Mouse (Mus musculus): ENCODE results near the gene Gtpbp1. TPM values are rescaled to one million over a fixed set of nuclear protein-coding genes. Genes with fewer than 3 reads are reported as not detected.

Gtpbp1 gene
- polyA plus RNA-seq, 1 experiment: 42.7 TPM

GRCm38 (mm10) chr15:79733640-79734039 is 43.0 kb downstream of the Gtpbp1 start:
- H3K36me3 ChIP-seq (ENCODE audit: control insufficient read depth, insufficient read depth, low read length): no peaks in the 10 kb centered on the region; the same call in 1 of the 2 replicates
- H3K27me3 ChIP-seq (ENCODE audit: control insufficient read depth, insufficient read depth, low read length): no peaks in the 10 kb centered on the region
- peaks cover 2% of the 10 kb centered on the region for H3K4me1 ChIP-seq (ENCODE audit: control insufficient read depth, insufficient read depth, low read length)
- TF ChIP-seq POLR2A (IDR thresholded peaks at IDR 0.05; ENCODE audit: control insufficient read depth, low read depth, low read length): no peak
- no peak for TF ChIP-seq CTCF (IDR thresholded peaks at IDR 0.05; ENCODE audit: control insufficient read depth, insufficient read depth, insufficient replicate concordance, low read depth, low read length)
- H3K4me3 ChIP-seq (ENCODE audit: control insufficient read depth, low read depth, low read length): no peak overlapping the region
- no peak overlapping the region for H3K27ac ChIP-seq (ENCODE audit: control insufficient read depth, insufficient read depth, low read depth, low read length)

GRCm38 (mm10) chr15:79734311-79734710 is 43.7 kb downstream of the Gtpbp1 start:
- TF ChIP-seq POLR2A (IDR thresholded peaks at IDR 0.05; ENCODE audit: control insufficient read depth, low read depth, low read length) (no peak), CTCF (IDR thresholded peaks at IDR 0.05; ENCODE audit: control insufficient read depth, insufficient read depth, insufficient replicate concordance, low read depth, low read length) (no peak)
- Histone ChIP-seq H3K4me3 (ENCODE audit: control insufficient read depth, low read depth, low read length) (no peak overlapping the region), H3K36me3 (ENCODE audit: control insufficient read depth, insufficient read depth, low read length) (no peaks in the 10 kb centered on the region; the same call in 1 of the 2 replicates), H3K27ac (ENCODE audit: control insufficient read depth, insufficient read depth, low read depth, low read length) (0 out of 2 replicates have a peak overlapping the region, but pooled peaks have one; percentile 16), H3K27me3 (ENCODE audit: control insufficient read depth, insufficient read depth, low read length) (no peaks in the 10 kb centered on the region), H3K4me1 (ENCODE audit: control insufficient read depth, insufficient read depth, low read length) (peaks cover 2% of the 10 kb centered on the region)

- H3K36me3 ChIP-seq (ENCODE audit: control insufficient read depth, insufficient read depth, low read length): no peaks in the 10 kb centered on the region; the same call in 1 of the 2 replicates
- no peaks in the 10 kb centered on the region for H3K27me3 ChIP-seq (ENCODE audit: control insufficient read depth, insufficient read depth, low read length)
- H3K4me1 ChIP-seq (ENCODE audit: control insufficient read depth, insufficient read depth, low read length): peaks cover 20% of the 10 kb centered on the region
- H3K4me3 ChIP-seq (ENCODE audit: control insufficient read depth, low read depth, low read length): no peak overlapping the region
- TF ChIP-seq CTCF (IDR thresholded peaks at IDR 0.05; ENCODE audit: control insufficient read depth, insufficient read depth, insufficient replicate concordance, low read depth, low read length) (no peak), POLR2A (IDR thresholded peaks at IDR 0.05; ENCODE audit: control insufficient read depth, low read depth, low read length) (no peak)
- no peak overlapping the region for H3K27ac ChIP-seq (ENCODE audit: control insufficient read depth, insufficient read depth, low read depth, low read length)
These were observed 50.1 kb downstream of the Gtpbp1 start for GRCm38 (mm10) chr15:79740739-79741138.

GRCm38 (mm10) chr15:79741173-79741858 is 50.7 kb downstream of the Gtpbp1 start:
- TF ChIP-seq CTCF (IDR thresholded peaks at IDR 0.05; ENCODE audit: control insufficient read depth, insufficient read depth, insufficient replicate concordance, low read depth, low read length): no peak
- H3K4me3 ChIP-seq (ENCODE audit: control insufficient read depth, low read depth, low read length): peak overlapping the region; percentile 83
- H3K27me3 ChIP-seq (ENCODE audit: control insufficient read depth, insufficient read depth, low read length): no peaks in the 10 kb centered on the region
- peaks cover 20% of the 10 kb centered on the region for H3K4me1 ChIP-seq (ENCODE audit: control insufficient read depth, insufficient read depth, low read length)
- H3K27ac ChIP-seq (ENCODE audit: control insufficient read depth, insufficient read depth, low read depth, low read length): peak overlapping the region; percentile 71
- no peaks in the 10 kb centered on the region; the same call in 1 of the 2 replicates for H3K36me3 ChIP-seq (ENCODE audit: control insufficient read depth, insufficient read depth, low read length)

- H3K27ac ChIP-seq (ENCODE audit: control insufficient read depth, insufficient read depth, low read depth, low read length): peak within 1 kb of the TSS; percentile 71
- H3K4me1 ChIP-seq (ENCODE audit: control insufficient read depth, insufficient read depth, low read length): peaks cover 20% of the 10 kb centered on the region
These were observed 51.5 kb downstream of the Gtpbp1 start, which contains the start of gene Sun2 for GRCm38 (mm10) chr15:79741921-79742705. Gene Sun2, minus strand, starts transcription at chr15:79742536.

GRCm38 (mm10) chr15:79742706-79743023 is 52.0 kb downstream of the Gtpbp1 start:
- Histone ChIP-seq H3K27me3 (ENCODE audit: control insufficient read depth, insufficient read depth, low read length) (no peaks in the 10 kb centered on the region), H3K4me1 (ENCODE audit: control insufficient read depth, insufficient read depth, low read length) (peaks cover 20% of the 10 kb centered on the region), H3K27ac (ENCODE audit: control insufficient read depth, insufficient read depth, low read depth, low read length) (peak overlapping the region; percentile 2; the same call in 1 of the 2 replicates), H3K4me3 (ENCODE audit: control insufficient read depth, low read depth, low read length) (peak overlapping the region; percentile 83), H3K36me3 (ENCODE audit: control insufficient read depth, insufficient read depth, low read length) (no peaks in the 10 kb centered on the region)
- TF ChIP-seq CTCF (IDR thresholded peaks at IDR 0.05; ENCODE audit: control insufficient read depth, insufficient read depth, insufficient replicate concordance, low read depth, low read length) (no peak), POLR2A (IDR thresholded peaks at IDR 0.05; ENCODE audit: control insufficient read depth, low read depth, low read length) (no peak)

More at GRCm38 (mm10) chr15:79741921-79742705, 51.5 kb downstream of the Gtpbp1 start, which contains the start of gene Sun2:
- Histone ChIP-seq H3K36me3 (ENCODE audit: control insufficient read depth, insufficient read depth, low read length) (no peaks in the 10 kb centered on the region), H3K4me3 (ENCODE audit: control insufficient read depth, low read depth, low read length) (peak within 1 kb of the TSS; percentile 83), H3K27me3 (ENCODE audit: control insufficient read depth, insufficient read depth, low read length) (no peaks in the 10 kb centered on the region)
- TF ChIP-seq CTCF (IDR thresholded peaks at IDR 0.05; ENCODE audit: control insufficient read depth, insufficient read depth, insufficient replicate concordance, low read depth, low read length) (no peak), POLR2A (IDR thresholded peaks at IDR 0.05; ENCODE audit: control insufficient read depth, low read depth, low read length) (peak; percentile 47; the same call in 1 of the 2 replicates)

GRCm38 (mm10) chr15:79744001-79744400 is 53.4 kb downstream of the Gtpbp1 start:
- peak overlapping the region; percentile 14; the same call in 1 of the 2 replicates for H3K27ac ChIP-seq (ENCODE audit: control insufficient read depth, insufficient read depth, low read depth, low read length)
- H3K4me1 ChIP-seq (ENCODE audit: control insufficient read depth, insufficient read depth, low read length): peaks cover 20% of the 10 kb centered on the region
- H3K36me3 ChIP-seq (ENCODE audit: control insufficient read depth, insufficient read depth, low read length): no peaks in the 10 kb centered on the region
- no peak for TF ChIP-seq CTCF (IDR thresholded peaks at IDR 0.05; ENCODE audit: control insufficient read depth, insufficient read depth, insufficient replicate concordance, low read depth, low read length)
- no peak; the same call in 1 of the 2 replicates for TF ChIP-seq POLR2A (IDR thresholded peaks at IDR 0.05; ENCODE audit: control insufficient read depth, low read depth, low read length)
- H3K27me3 ChIP-seq (ENCODE audit: control insufficient read depth, insufficient read depth, low read length): no peaks in the 10 kb centered on the region
- no peak overlapping the region for H3K4me3 ChIP-seq (ENCODE audit: control insufficient read depth, low read depth, low read length)
